Mouse (Mus musculus): ENCODE measurements around the gene March6. TPM values are rescaled to one million over a fixed set of nuclear protein-coding genes. Genes with fewer than 3 reads are reported as not detected.

March6 gene
- total RNA-seq, 2 experiments from 2014 or later = 32.1 to 59.6 TPM

GRCm38 (mm10) chr15:31466295-31466694 is 64.6 kb downstream of the March6 start:
- ATAC-seq (replicated peaks; ENCODE audit: low FRiP score, poor library complexity, severe bottlenecking) = no peak

- ATAC-seq (replicated peaks; ENCODE audit: low FRiP score, poor library complexity, severe bottlenecking) = no peak
Observed at GRCm38 (mm10) chr15:31465806-31466205, 65.0 kb downstream of the March6 start.

GRCm38 (mm10) chr15:31460571-31460970 is 70.3 kb downstream of the March6 start:
- no peak for ATAC-seq (replicated peaks; ENCODE audit: low FRiP score, poor library complexity, severe bottlenecking)

GRCm38 (mm10) chr15:31458081-31458480 is 72.8 kb downstream of the March6 start:
- ATAC-seq (replicated peaks; ENCODE audit: low FRiP score, poor library complexity, severe bottlenecking) = no peak

- ATAC-seq (replicated peaks; ENCODE audit: low FRiP score, poor library complexity, severe bottlenecking) = no peak
Observed at GRCm38 (mm10) chr15:31456381-31456780, 74.5 kb downstream of the March6 start.

- no peak for ATAC-seq (replicated peaks; ENCODE audit: low FRiP score, poor library complexity, severe bottlenecking)
Observed at GRCm38 (mm10) chr15:31454861-31455295, 76.0 kb downstream of the March6 start.

GRCm38 (mm10) chr15:31454096-31454860 is 76.6 kb downstream of the March6 start:
- no peak for ATAC-seq (replicated peaks; ENCODE audit: low FRiP score, poor library complexity, severe bottlenecking)

GRCm38 (mm10) chr15:31453098-31453916 is 77.5 kb downstream of the March6 start, which contains the start of gene Ropn1l:
Gene Ropn1l, minus strand, starts transcription at chr15:31453737.
- peak; percentile 93 for ATAC-seq (replicated peaks; ENCODE audit: low FRiP score, poor library complexity, severe bottlenecking)

GRCm38 (mm10) chr15:31452336-31453097 is 78.3 kb downstream of the March6 start:
- ATAC-seq (replicated peaks; ENCODE audit: low FRiP score, poor library complexity, severe bottlenecking) = no peak

- ATAC-seq (replicated peaks; ENCODE audit: low FRiP score, poor library complexity, severe bottlenecking) = no peak
Observed at GRCm38 (mm10) chr15:31449772-31450171, 81.1 kb downstream of the March6 start.

GRCm38 (mm10) chr15:31447121-31447520 is 83.7 kb downstream of the March6 start:
- no peak for ATAC-seq (replicated peaks; ENCODE audit: low FRiP score, poor library complexity, severe bottlenecking)

- no peak for ATAC-seq (replicated peaks; ENCODE audit: low FRiP score, poor library complexity, severe bottlenecking)
Observed at GRCm38 (mm10) chr15:31442698-31443097, 88.2 kb downstream of the March6 start.

- no peak for ATAC-seq (replicated peaks; ENCODE audit: low FRiP score, poor library complexity, severe bottlenecking)
Observed at GRCm38 (mm10) chr15:31441996-31442395, 88.9 kb downstream of the March6 start.

- no peak for ATAC-seq (replicated peaks; ENCODE audit: low FRiP score, poor library complexity, severe bottlenecking)
Observed at GRCm38 (mm10) chr15:31436811-31437210, 94.0 kb downstream of the March6 start.

- ATAC-seq (replicated peaks; ENCODE audit: low FRiP score, poor library complexity, severe bottlenecking) = no peak
Observed at GRCm38 (mm10) chr15:31436083-31436482, 94.8 kb downstream of the March6 start.

- no peak for ATAC-seq (replicated peaks; ENCODE audit: low FRiP score, poor library complexity, severe bottlenecking)
Observed at GRCm38 (mm10) chr15:31433768-31434167, 97.1 kb downstream of the March6 start.

GRCm38 (mm10) chr15:31431847-31432246 is 99.0 kb downstream of the March6 start:
- ATAC-seq (replicated peaks; ENCODE audit: low FRiP score, poor library complexity, severe bottlenecking) = no peak

GRCm38 (mm10) chr15:31430014-31430413 is 100.8 kb downstream of the March6 start:
- ATAC-seq (replicated peaks; ENCODE audit: low FRiP score, poor library complexity, severe bottlenecking) = no peak

GRCm38 (mm10) chr15:31429429-31429828 is 101.4 kb downstream of the March6 start:
- ATAC-seq (replicated peaks; ENCODE audit: low FRiP score, poor library complexity, severe bottlenecking) = no peak

- ATAC-seq (replicated peaks; ENCODE audit: low FRiP score, poor library complexity, severe bottlenecking) = no peak
Observed at GRCm38 (mm10) chr15:31428571-31428970, 102.3 kb downstream of the March6 start.

All from erythroblast, adult 5-6 weeks (primary cell).